Mouse (Mus musculus) stomach, postnatal 0 days (tissue): ENCODE results near the gene Tcf20.

Source experiments
- CTCF ChIP-seq: IDR thresholded peaks from 2 replicates; pipeline ENCODE4 v1.5.1; 2016; ENCODE audit warnings: antibody characterized with exemption, low read depth, mild to moderate bottlenecking, moderate library complexity
- EP300 ChIP-seq: optimal IDR thresholded peaks from 2 replicates; pipeline ENCODE3; 2016; ENCODE audit warnings: antibody characterized with exemption

DNA sequence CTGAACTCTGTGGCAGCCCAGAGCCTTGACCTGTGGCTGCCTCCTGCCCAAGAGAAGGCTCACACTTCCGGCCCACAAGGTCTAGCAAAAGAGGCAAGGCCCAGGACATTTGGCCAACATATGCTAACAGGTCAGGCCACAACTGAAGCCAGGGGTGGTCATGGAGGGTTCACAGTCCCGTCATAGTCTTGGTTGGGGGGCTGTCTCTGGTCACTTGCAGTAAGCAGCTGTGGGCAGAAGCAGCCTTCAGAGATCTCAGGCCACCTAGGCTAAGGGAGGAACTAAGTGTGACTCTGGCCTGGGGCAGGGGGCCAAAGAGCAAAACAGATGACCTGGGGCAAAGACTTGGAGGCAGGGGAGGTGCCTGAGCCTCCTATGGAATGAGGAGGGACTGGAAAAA is 77.1 kb downstream of the Tcf20 start:
- TF ChIP-seq CTCF (no peak), EP300 (no peak)
